Mouse (Mus musculus) forebrain, embryonic 13.5 days (tissue): Measurements from ENCODE around the gene Cbarp. TPM values are rescaled to one million over a fixed set of nuclear protein-coding genes. Genes with fewer than 3 reads are reported as not detected.
A peak's percentile ranks its signal among the peaks of the same experiment; 100 is the strongest.

ENCODE experiments used
- ATAC-seq: fragments of 200-750 bp; cut with Nextera tagmentation; 2 replicates; pipeline ENCODE4 v1.8.0; 2017
- H3K27ac ChIP-seq: fragments of 300-500 bp; sonication (generic); 2 replicates; pipeline ENCODE4 v1.5.1; 2015; ENCODE audit warnings: inconsistent platforms, mild to moderate bottlenecking, moderate library complexity
- H3K27me3 ChIP-seq: fragments of 300-500 bp; sonication (generic); 2 replicates; pipeline ENCODE4 v1.6.1; 2015; ENCODE audit warnings: mild to moderate bottlenecking, inconsistent platforms
- H3K36me3 ChIP-seq: fragments of 300-500 bp; sonication (generic); 2 replicates; pipeline ENCODE4 v1.6.1; 2015; ENCODE audit warnings: mild to moderate bottlenecking, inconsistent platforms; ENCODE audit not compliant: poor library complexity, severe bottlenecking
- H3K4me1 ChIP-seq: fragments of 300-500 bp; sonication (generic); 2 replicates; pipeline ENCODE4 v1.6.1; 2015; ENCODE audit warnings: inconsistent platforms
- H3K4me2 ChIP-seq: fragments of 300-500 bp; sonication (generic); 2 replicates; pipeline ENCODE4 v1.6.1; 2015; ENCODE audit warnings: inconsistent platforms, mild to moderate bottlenecking, moderate library complexity
- H3K4me3 ChIP-seq: fragments of 300-500 bp; sonication (generic); 2 replicates; pipeline ENCODE4 v1.5.1; 2015; ENCODE audit warnings: mild to moderate bottlenecking, inconsistent platforms
- H3K9ac ChIP-seq: fragments of 300-500 bp; sonication (generic); 2 replicates; pipeline ENCODE4 v1.6.1; 2015; ENCODE audit warnings: mild to moderate bottlenecking, inconsistent platforms
- H3K9me3 ChIP-seq: fragments of 300-500 bp; sonication (generic); replicated peaks from 2 replicates; pipeline ENCODE4 v1.6.1; 2016; ENCODE audit warnings: inconsistent platforms
- WGBS: fragments of 180-500 bp; shearing (Covaris S2); methylation state at CpG from one replicate; pipeline ENCODE4 v1.1.7; 2015; 5-methylcytosine and 5-hydroxymethylcytosine counted together
- polyA plus RNA-seq: library from polyadenylated mRNA; unstranded; fragments of >200 nt; fragmentation: Nextera tagmentation; extraction: Ambion mirVana; gene quantifications from 2 replicates; pipeline ENCODE4 v1.2.1, GENCODE M21; 2015

Cbarp gene
- polyA plus RNA-seq, 1 experiment from 2014 or later: 21.2 TPM

GRCm38 (mm10) chr10:80094684-80095083 lies 46.0 kb downstream of the Cbarp start:
- H3K27me3 ChIP-seq: no peaks in the 10 kb centered on the region
- no peaks in the 10 kb centered on the region for H3K36me3 ChIP-seq
- ATAC-seq: no peak
- no peak overlapping the region for H3K27ac ChIP-seq
- 82% methylated on average over 3 of the region's 3 CpGs for WGBS
- H3K4me1 ChIP-seq: 0 out of 2 replicates have a peak, but pooled peaks cover 7% of the 10 kb centered on the region
- no peak overlapping the region for H3K4me2 ChIP-seq
- H3K9me3 ChIP-seq: no peaks in the 10 kb centered on the region
- H3K4me3 ChIP-seq: no peak overlapping the region
- H3K9ac ChIP-seq: no peak overlapping the region

- Histone ChIP-seq H3K4me1 (0 out of 2 replicates have a peak, but pooled peaks cover 7% of the 10 kb centered on the region), H3K27me3 (no peaks in the 10 kb centered on the region), H3K4me2 (no peak overlapping the region), H3K9me3 (no peaks in the 10 kb centered on the region), H3K9ac (no peak overlapping the region), H3K27ac (no peak overlapping the region), H3K4me3 (no peak overlapping the region), H3K36me3 (no peaks in the 10 kb centered on the region)
- 90% methylated on average over 6 of the region's 6 CpGs for WGBS
- no peak for ATAC-seq
These were observed 46.5 kb downstream of the Cbarp start for GRCm38 (mm10) chr10:80094085-80094484.

GRCm38 (mm10) chr10:80092690-80093089 lies 47.9 kb downstream of the Cbarp start:
- no peak overlapping the region for H3K9ac ChIP-seq
- WGBS: 87% methylated on average over 5 of the region's 5 CpGs
- no peak for ATAC-seq

GRCm38 (mm10) chr10:80091527-80091926 lies 49.1 kb downstream of the Cbarp start:
- Histone ChIP-seq H3K27me3 (no peaks in the 10 kb centered on the region), H3K4me2 (no peak overlapping the region), H3K36me3 (no peaks in the 10 kb centered on the region), H3K9me3 (no peaks in the 10 kb centered on the region), H3K4me1 (no peaks in the 10 kb centered on the region), H3K4me3 (no peak overlapping the region), H3K9ac (no peak overlapping the region), H3K27ac (no peak overlapping the region)
- no peak for ATAC-seq
- 95% methylated on average over 6 of the region's 6 CpGs for WGBS

More at GRCm38 (mm10) chr10:80092690-80093089, 47.9 kb downstream of the Cbarp start:
- Histone ChIP-seq H3K9me3 (no peaks in the 10 kb centered on the region), H3K4me3 (no peak overlapping the region), H3K4me1 (0 out of 2 replicates have a peak, but pooled peaks cover 6% of the 10 kb centered on the region), H3K27me3 (no peaks in the 10 kb centered on the region), H3K27ac (no peak overlapping the region), H3K36me3 (no peaks in the 10 kb centered on the region), H3K4me2 (no peak overlapping the region)

- 66% methylated on average over 4 of the region's 4 CpGs for WGBS
- H3K4me2 ChIP-seq: no peak overlapping the region
- no peaks in the 10 kb centered on the region for H3K9me3 ChIP-seq
- H3K4me1 ChIP-seq: peaks cover 10% of the 10 kb centered on the region; the same call in 1 of the 2 replicates
- H3K27me3 ChIP-seq: no peaks in the 10 kb centered on the region
- no peak overlapping the region for H3K9ac ChIP-seq
- no peak overlapping the region for H3K27ac ChIP-seq
- peaks cover 13% of the 10 kb centered on the region for H3K36me3 ChIP-seq
- no peak for ATAC-seq
- H3K4me3 ChIP-seq: no peak overlapping the region
These were observed 51.5 kb downstream of the Cbarp start for GRCm38 (mm10) chr10:80089146-80089545.

- WGBS: 94% methylated on average over 8 of the region's 8 CpGs
These were observed 53.2 kb downstream of the Cbarp start for GRCm38 (mm10) chr10:80087483-80087882.

GRCm38 (mm10) chr10:80086847-80087246 lies 53.8 kb downstream of the Cbarp start:
- 89% methylated on average over 3 of the region's 3 CpGs for WGBS
- H3K27ac ChIP-seq: no peak overlapping the region
- no peak for ATAC-seq

More at GRCm38 (mm10) chr10:80087483-80087882, 53.2 kb downstream of the Cbarp start:
- H3K9ac ChIP-seq: no peak overlapping the region
- H3K27ac ChIP-seq: no peak overlapping the region
- H3K27me3 ChIP-seq: no peaks in the 10 kb centered on the region
- H3K36me3 ChIP-seq: peaks cover 28% of the 10 kb centered on the region
- H3K4me1 ChIP-seq: peaks cover 10% of the 10 kb centered on the region; the same call in 1 of the 2 replicates
- no peak for ATAC-seq
- H3K9me3 ChIP-seq: no peaks in the 10 kb centered on the region
- H3K4me3 ChIP-seq: no peak overlapping the region
- no peak overlapping the region for H3K4me2 ChIP-seq

GRCm38 (mm10) chr10:80084817-80085487 lies 55.7 kb downstream of the Cbarp start:
- H3K9ac ChIP-seq: 0 out of 2 replicates have a peak overlapping the region, but pooled peaks have one; percentile 30
- H3K4me3 ChIP-seq: no peak overlapping the region
- no peaks in the 10 kb centered on the region for H3K27me3 ChIP-seq
- no peaks in the 10 kb centered on the region for H3K9me3 ChIP-seq
- peaks cover 10% of the 10 kb centered on the region; the same call in 1 of the 2 replicates for H3K4me1 ChIP-seq
- no peak overlapping the region for H3K4me2 ChIP-seq
- peaks cover 54% of the 10 kb centered on the region for H3K36me3 ChIP-seq
- 72% methylated on average over 9 of the region's 9 CpGs for WGBS
- no peak for ATAC-seq
- H3K27ac ChIP-seq: peak overlapping the region; percentile 1; the same call in 1 of the 2 replicates

More at GRCm38 (mm10) chr10:80086847-80087246, 53.8 kb downstream of the Cbarp start:
- Histone ChIP-seq H3K4me1 (peaks cover 10% of the 10 kb centered on the region; the same call in 1 of the 2 replicates), H3K36me3 (peaks cover 35% of the 10 kb centered on the region), H3K4me3 (no peak overlapping the region), H3K9ac (no peak overlapping the region), H3K9me3 (no peaks in the 10 kb centered on the region), H3K4me2 (no peak overlapping the region), H3K27me3 (no peaks in the 10 kb centered on the region)

- H3K9me3 ChIP-seq: no peaks in the 10 kb centered on the region
- no peak overlapping the region for H3K27ac ChIP-seq
- no peak for ATAC-seq
- no peaks in the 10 kb centered on the region for H3K27me3 ChIP-seq
- H3K4me3 ChIP-seq: no peak overlapping the region
- WGBS: 84% methylated on average over 3 of the region's 3 CpGs
- H3K4me2 ChIP-seq: no peak overlapping the region
- no peak overlapping the region for H3K9ac ChIP-seq
- peaks cover 10% of the 10 kb centered on the region; the same call in 1 of the 2 replicates for H3K4me1 ChIP-seq
- H3K36me3 ChIP-seq: peaks cover 66% of the 10 kb centered on the region
These were observed 59.6 kb downstream of the Cbarp start for GRCm38 (mm10) chr10:80081075-80081474.

Other genes with a start within 250 kb of the Cbarp start
- gene Cfd, start 250.0 kb downstream of the Cbarp start, polyA plus RNA-seq: not detected in 2 replicates
- 49.0 and 59.0 TPM in 2 replicates for gene Med16, start 231.9 kb downstream of the Cbarp start, polyA plus RNA-seq
- 33.6 TPM in 1 of 2 replicates, not detected in the other for gene Gm26602, start 230.0 kb downstream of the Cbarp start, polyA plus RNA-seq
- gene Kiss1r, start 223.9 kb downstream of the Cbarp start, polyA plus RNA-seq: 1.0 and 1.3 TPM in 2 replicates
- gene R3hdm4, start 219.6 kb downstream of the Cbarp start, polyA plus RNA-seq: 200 and 217 TPM in 2 replicates
- gene Arid3a, start 213.8 kb downstream of the Cbarp start, polyA plus RNA-seq: 2.5 and 3.6 TPM in 2 replicates
- gene Wdr18, start 180.7 kb downstream of the Cbarp start, polyA plus RNA-seq: 80.2 and 94.8 TPM in 2 replicates
- 0.38 and 0.57 TPM in 2 replicates for gene Grin3b, start 170.1 kb downstream of the Cbarp start, polyA plus RNA-seq
- 11.2 and 12.0 TPM in 2 replicates for gene Tmem259, start 156.5 kb downstream of the Cbarp start, polyA plus RNA-seq
- 30.0 and 32.2 TPM in 2 replicates for gene Cnn2, start 152.3 kb downstream of the Cbarp start, polyA plus RNA-seq
- 3.1 and 3.9 TPM in 2 replicates for gene Abca7, start 144.3 kb downstream of the Cbarp start, polyA plus RNA-seq
- gene Arhgap45, start 124.2 kb downstream of the Cbarp start, polyA plus RNA-seq: 1.2 and 1.3 TPM in 2 replicates
- gene Polr2e, start 101.0 kb downstream of the Cbarp start, polyA plus RNA-seq: 193 and 199 TPM in 2 replicates
- 487 and 489 TPM in 2 replicates for gene Gpx4, start 93.7 kb downstream of the Cbarp start, polyA plus RNA-seq
- gene Sbno2, start 35.3 kb downstream of the Cbarp start, polyA plus RNA-seq: 11.6 and 13.6 TPM in 2 replicates
- 20.7 and 21.6 TPM in 2 replicates for gene Stk11, start 25.0 kb downstream of the Cbarp start, polyA plus RNA-seq
- gene Atp5d, start 2.2 kb downstream of the Cbarp start, polyA plus RNA-seq: 454 and 459 TPM in 2 replicates
- 35.1 and 37.9 TPM in 2 replicates for gene Midn, start 7.4 kb upstream of the Cbarp start, polyA plus RNA-seq
- gene Cirbp, start 25.1 kb upstream of the Cbarp start, polyA plus RNA-seq: 274 and 308 TPM in 2 replicates
- gene 1600002K03Rik, start 32.1 kb upstream of the Cbarp start, polyA plus RNA-seq: 12.2 and 12.6 TPM in 2 replicates
- gene Efna2, start 38.6 kb upstream of the Cbarp start, polyA plus RNA-seq: 17.7 and 19.5 TPM in 2 replicates
- gene Mum1, start 85.6 kb upstream of the Cbarp start, polyA plus RNA-seq: 62.1 and 64.7 TPM in 2 replicates
- 267 and 274 TPM in 2 replicates for gene Ndufs7, start 108.3 kb upstream of the Cbarp start, polyA plus RNA-seq
- gene Gamt, start 120.2 kb upstream of the Cbarp start, polyA plus RNA-seq: 18.2 and 18.3 TPM in 2 replicates
- gene Dazap1, start 120.7 kb upstream of the Cbarp start, polyA plus RNA-seq: 61.7 and 64.9 TPM in 2 replicates
- 805 and 828 TPM in 2 replicates for gene Rps15, start 151.6 kb upstream of the Cbarp start, polyA plus RNA-seq
- 129 and 140 TPM in 2 replicates for gene Apc2, start 155.1 kb upstream of the Cbarp start, polyA plus RNA-seq
- 42.7 and 43.3 TPM in 2 replicates for gene 2310011J03Rik, start 179.7 kb upstream of the Cbarp start, polyA plus RNA-seq
- 2.9 and 3.0 TPM in 2 replicates for gene Pcsk4, start 188.7 kb upstream of the Cbarp start, polyA plus RNA-seq
- 2.0 and 3.0 TPM in 2 replicates for gene Reep6, start 189.1 kb upstream of the Cbarp start, polyA plus RNA-seq
- gene Adamtsl5, start 207.6 kb upstream of the Cbarp start, polyA plus RNA-seq: 0.18 and 0.21 TPM in 2 replicates
- 0.40 and 0.64 TPM in 2 replicates for gene Plk5, start 215.6 kb upstream of the Cbarp start, polyA plus RNA-seq
- gene Mex3d, start 246.8 kb upstream of the Cbarp start, polyA plus RNA-seq: 15.5 and 16.6 TPM in 2 replicates